Mouse (Mus musculus): ENCODE measurements around the gene Rnf4. TPM values are rescaled to one million over a fixed set of nuclear protein-coding genes. Genes with fewer than 3 reads are reported as not detected.

The Rnf4 gene
- 157 and 170 TPM in 2 replicates for polyA plus RNA-seq (2015; fragmentation: Nextera tagmentation; extraction: Ambion mirVana)

- H3K4me3 ChIP-seq, result peak within 1 kb of the TSS; percentile 94
- under 1% methylated on average over 64 of the region's 67 CpGs for WGBS
- H3K36me3 ChIP-seq, result no peaks in the 10 kb centered on the region; the same call in 1 of the 2 replicates
- H3K4me1 ChIP-seq, result peaks cover 17% of the 10 kb centered on the region
- no peaks in the 10 kb centered on the region for H3K27me3 ChIP-seq
- H3K4me2 ChIP-seq, result peak within 1 kb of the TSS; percentile 88
- H3K9ac ChIP-seq, result peak within 1 kb of the TSS; percentile 99
- peak; percentile 95 for ATAC-seq (ENCODE audit: insufficient number of reproducible peaks, insufficient read depth, low FRiP score, low TSS enrichment, low read depth)
- H3K9me3 ChIP-seq, result no peaks in the 10 kb centered on the region
- peak within 1 kb of the TSS; percentile 98 for H3K27ac ChIP-seq
These were observed at the start of gene Rnf4 for GRCm38 (mm10) chr5:34336097-34336774. Gene Rnf4 (plus strand): TSS chr5:34336289.

- Histone ChIP-seq H3K36me3 (no peaks in the 10 kb centered on the region), H3K27ac (no peak overlapping the region), H3K9me3 (no peaks in the 10 kb centered on the region), H3K4me2 (peak overlapping the region; percentile 97), H3K9ac (no peak overlapping the region), H3K27me3 (peaks cover 71% of the 10 kb centered on the region), H3K4me3 (peak overlapping the region; percentile 65), H3K4me1 (peaks cover 24% of the 10 kb centered on the region)
- WGBS, result 2% methylated on average over 11 of the region's 11 CpGs
- no peak for ATAC-seq (ENCODE audit: insufficient number of reproducible peaks, insufficient read depth, low FRiP score, low TSS enrichment, low read depth)
These were observed 49.6 kb upstream of the Rnf4 start for GRCm38 (mm10) chr5:34286516-34286915.

GRCm38 (mm10) chr5:34287001-34287837 lies 48.9 kb upstream of the Rnf4 start:
- H3K27me3 ChIP-seq, result peaks cover 70% of the 10 kb centered on the region
- H3K9ac ChIP-seq, result peak overlapping the region; percentile 32; the same call in 1 of the 2 replicates
- H3K4me1 ChIP-seq, result peaks cover 24% of the 10 kb centered on the region
- H3K36me3 ChIP-seq, result no peaks in the 10 kb centered on the region
- ATAC-seq (ENCODE audit: insufficient number of reproducible peaks, insufficient read depth, low FRiP score, low TSS enrichment, low read depth), result no peak
- H3K9me3 ChIP-seq, result no peaks in the 10 kb centered on the region
- WGBS, result under 1% methylated on average over 54 of the region's 54 CpGs
- peak overlapping the region; percentile 65 for H3K4me3 ChIP-seq
- H3K4me2 ChIP-seq, result peak overlapping the region; percentile 97
- no peak overlapping the region for H3K27ac ChIP-seq

- ATAC-seq (ENCODE audit: insufficient number of reproducible peaks, insufficient read depth, low FRiP score, low TSS enrichment, low read depth), result no peak
- peaks cover 66% of the 10 kb centered on the region for H3K27me3 ChIP-seq
- H3K27ac ChIP-seq, result no peak overlapping the region
- 1% methylated on average over 18 of the region's 18 CpGs for WGBS
- H3K9me3 ChIP-seq, result no peaks in the 10 kb centered on the region
- peaks cover 22% of the 10 kb centered on the region for H3K4me1 ChIP-seq
- peak overlapping the region; percentile 97 for H3K4me2 ChIP-seq
- H3K4me3 ChIP-seq, result peak overlapping the region; percentile 65
- no peaks in the 10 kb centered on the region for H3K36me3 ChIP-seq
- H3K9ac ChIP-seq, result peak overlapping the region; percentile 69
These were observed 48.3 kb upstream of the Rnf4 start for GRCm38 (mm10) chr5:34287838-34288145.

GRCm38 (mm10) chr5:34288154-34288716 lies 47.9 kb upstream of the Rnf4 start, which contains the start of the genes Zfyve28 and Cfap99:
Gene Zfyve28 (minus strand): TSS chr5:34288449.
Gene Cfap99 (plus strand): TSS chr5:34288600.
- peak within 1 kb of the TSS; percentile 65 for H3K4me3 ChIP-seq
- ATAC-seq (ENCODE audit: insufficient number of reproducible peaks, insufficient read depth, low FRiP score, low TSS enrichment, low read depth), result peak; percentile 89
- H3K27ac ChIP-seq, result no peak within 1 kb of the TSS
- peaks cover 17% of the 10 kb centered on the region for H3K4me1 ChIP-seq
- peaks cover 62% of the 10 kb centered on the region for H3K27me3 ChIP-seq
- H3K9me3 ChIP-seq, result no peaks in the 10 kb centered on the region
- WGBS, result under 1% methylated on average over 58 of the region's 83 CpGs
- peak within 1 kb of the TSS; percentile 97 for H3K4me2 ChIP-seq
- H3K9ac ChIP-seq, result peak within 1 kb of the TSS; percentile 69
- no peaks in the 10 kb centered on the region for H3K36me3 ChIP-seq

GRCm38 (mm10) chr5:34289286-34289685 lies 46.8 kb upstream of the Rnf4 start:
- Histone ChIP-seq H3K27ac (no peak overlapping the region), H3K9ac (no peak overlapping the region), H3K4me3 (no peak overlapping the region), H3K36me3 (no peaks in the 10 kb centered on the region), H3K4me1 (peaks cover 17% of the 10 kb centered on the region), H3K27me3 (peaks cover 56% of the 10 kb centered on the region), H3K9me3 (no peaks in the 10 kb centered on the region), H3K4me2 (no peak overlapping the region)
- WGBS, result 52% methylated on average over 2 of the region's 2 CpGs
- no peak for ATAC-seq (ENCODE audit: insufficient number of reproducible peaks, insufficient read depth, low FRiP score, low TSS enrichment, low read depth)

- no peak overlapping the region for H3K4me3 ChIP-seq
- H3K27ac ChIP-seq, result no peak overlapping the region
- 81% methylated on average over 6 of the region's 6 CpGs for WGBS
- H3K36me3 ChIP-seq, result no peaks in the 10 kb centered on the region
- ATAC-seq (ENCODE audit: insufficient number of reproducible peaks, insufficient read depth, low FRiP score, low TSS enrichment, low read depth), result no peak
- no peaks in the 10 kb centered on the region for H3K4me1 ChIP-seq
- peaks cover 17% of the 10 kb centered on the region for H3K27me3 ChIP-seq
- no peak overlapping the region for H3K9ac ChIP-seq
- H3K4me2 ChIP-seq, result no peak overlapping the region
- H3K9me3 ChIP-seq, result no peaks in the 10 kb centered on the region
These were observed 42.7 kb upstream of the Rnf4 start for GRCm38 (mm10) chr5:34293363-34293762.

- Histone ChIP-seq H3K9ac (no peak overlapping the region), H3K4me2 (no peak overlapping the region), H3K9me3 (no peaks in the 10 kb centered on the region), H3K27ac (no peak overlapping the region), H3K4me3 (no peak overlapping the region), H3K27me3 (peaks cover 5% of the 10 kb centered on the region), H3K36me3 (no peaks in the 10 kb centered on the region), H3K4me1 (no peaks in the 10 kb centered on the region)
- ATAC-seq (ENCODE audit: insufficient number of reproducible peaks, insufficient read depth, low FRiP score, low TSS enrichment, low read depth), result no peak
- 40% methylated on average over 2 of the region's 2 CpGs for WGBS
These were observed 41.4 kb upstream of the Rnf4 start for GRCm38 (mm10) chr5:34294696-34295095.

GRCm38 (mm10) chr5:34295141-34295540 lies 40.9 kb upstream of the Rnf4 start:
- H3K4me2 ChIP-seq, result no peak overlapping the region
- H3K36me3 ChIP-seq, result no peaks in the 10 kb centered on the region
- ATAC-seq (ENCODE audit: insufficient number of reproducible peaks, insufficient read depth, low FRiP score, low TSS enrichment, low read depth), result no peak
- WGBS, result 100% methylated on average over 2 of the region's 2 CpGs
- H3K27ac ChIP-seq, result no peak overlapping the region
- H3K4me1 ChIP-seq, result no peaks in the 10 kb centered on the region
- H3K9me3 ChIP-seq, result no peaks in the 10 kb centered on the region
- no peak overlapping the region for H3K9ac ChIP-seq
- H3K27me3 ChIP-seq, result peaks cover under 1% of the 10 kb centered on the region
- H3K4me3 ChIP-seq, result no peak overlapping the region

GRCm38 (mm10) chr5:34298061-34298460 lies 38.0 kb upstream of the Rnf4 start:
- no peaks in the 10 kb centered on the region for H3K4me1 ChIP-seq
- H3K4me3 ChIP-seq, result no peak overlapping the region
- no peaks in the 10 kb centered on the region for H3K9me3 ChIP-seq
- no peak for ATAC-seq (ENCODE audit: insufficient number of reproducible peaks, insufficient read depth, low FRiP score, low TSS enrichment, low read depth)
- no peaks in the 10 kb centered on the region for H3K36me3 ChIP-seq
- H3K27me3 ChIP-seq, result no peaks in the 10 kb centered on the region
- no peak overlapping the region for H3K27ac ChIP-seq
- H3K4me2 ChIP-seq, result no peak overlapping the region
- no peak overlapping the region for H3K9ac ChIP-seq
- 44% methylated on average over 4 of the region's 4 CpGs for WGBS

GRCm38 (mm10) chr5:34298937-34299535 lies 37.1 kb upstream of the Rnf4 start:
- Histone ChIP-seq H3K4me2 (no peak overlapping the region), H3K4me1 (no peaks in the 10 kb centered on the region), H3K36me3 (no peaks in the 10 kb centered on the region), H3K4me3 (no peak overlapping the region), H3K9ac (no peak overlapping the region), H3K9me3 (no peaks in the 10 kb centered on the region), H3K27ac (no peak overlapping the region), H3K27me3 (no peaks in the 10 kb centered on the region)
- WGBS, result 86% methylated on average over 10 of the region's 10 CpGs
- ATAC-seq (ENCODE audit: insufficient number of reproducible peaks, insufficient read depth, low FRiP score, low TSS enrichment, low read depth), result no peak

Measured in embryonic facial prominence, embryonic 13.5 days (tissue).